Mouse (Mus musculus) thymus, adult 2 months (tissue): ENCODE measurements around the gene Hdac4. TPM values are rescaled to one million over a fixed set of nuclear protein-coding genes. Genes with fewer than 3 reads are reported as not detected.

Experiments used
- DNase-seq: peaks from one replicate; pipeline ENCODE4 v3.0.0; 2021
- H3K27ac ChIP-seq: fragments of 200-500 bp; 2 replicates; pipeline ENCODE4 v1.5.1; 2012; ENCODE audit warnings: low read length, control low read depth; ENCODE audit not compliant: control insufficient read depth, insufficient read depth
- H3K27me3 ChIP-seq: fragments of 200-500 bp; 2 replicates; pipeline ENCODE4 v1.6.1; 2012; ENCODE audit warnings: mild to moderate bottlenecking, low read length, moderate library complexity, mixed read lengths; ENCODE audit not compliant: control insufficient read depth, insufficient read depth
- H3K36me3 ChIP-seq: fragments of 200-500 bp; 2 replicates; pipeline ENCODE4 v1.6.1; 2012; ENCODE audit warnings: mild to moderate bottlenecking, low read length, moderate library complexity; ENCODE audit not compliant: control insufficient read depth, insufficient read depth
- H3K4me1 ChIP-seq: fragments of 200-500 bp; replicated peaks from 2 replicates; pipeline ENCODE4 v1.6.1; 2012; ENCODE audit warnings: low read length; ENCODE audit not compliant: control insufficient read depth, insufficient read depth
- H3K4me3 ChIP-seq: fragments of 200-500 bp; 2 replicates; pipeline ENCODE4 v1.5.1; 2012; ENCODE audit warnings: mild to moderate bottlenecking, low read length, control low read depth, moderate library complexity; ENCODE audit not compliant: control insufficient read depth, insufficient read depth
- CTCF ChIP-seq: fragments of 200-500 bp; IDR thresholded peaks from 2 replicates; pipeline ENCODE4 v1.5.1; 2012; ENCODE audit warnings: mild to moderate bottlenecking, control low read depth, low read length, moderate library complexity, borderline replicate concordance; ENCODE audit not compliant: control insufficient read depth, poor library complexity, insufficient read depth; ENCODE audit errors: extremely low read depth
- POLR2A ChIP-seq: fragments of 200-500 bp; IDR thresholded peaks from 2 replicates; pipeline ENCODE4 v1.6.1; 2012; ENCODE audit warnings: mild to moderate bottlenecking, low read length, control low read depth, moderate library complexity; ENCODE audit not compliant: control insufficient read depth, poor library complexity, insufficient read depth; ENCODE audit errors: extremely low read depth
- WGBS: fragments of 180-500 bp; shearing (Covaris S2); methylation state at CpG from one replicate; pipeline ENCODE4 v1.1.7; 2018; 5-methylcytosine and 5-hydroxymethylcytosine counted together
- polyA plus RNA-seq: library from polyadenylated mRNA; depleted of rRNA; stranded (reverse); fragments of >200 nt; gene quantifications from 2 replicates; pipeline ENCODE4 v1.2.3, GENCODE M21; 2012

The Hdac4 gene
- polyA plus RNA-seq, 1 experiment = 33.2 TPM

- Histone ChIP-seq H3K4me3 (no peak overlapping the region), H3K27me3 (no peaks in the 10 kb centered on the region), H3K27ac (no peak overlapping the region), H3K4me1 (no peaks in the 10 kb centered on the region), H3K36me3 (no peaks in the 10 kb centered on the region)
- 67% methylated on average over 7 of the region's 7 CpGs for WGBS
- no peak for DNase-seq
- TF ChIP-seq CTCF (no peak), POLR2A (no peak)
These were observed 158.5 kb downstream of the Hdac4 start for GRCm38 (mm10) chr1:92037039-92037438.

DNA sequence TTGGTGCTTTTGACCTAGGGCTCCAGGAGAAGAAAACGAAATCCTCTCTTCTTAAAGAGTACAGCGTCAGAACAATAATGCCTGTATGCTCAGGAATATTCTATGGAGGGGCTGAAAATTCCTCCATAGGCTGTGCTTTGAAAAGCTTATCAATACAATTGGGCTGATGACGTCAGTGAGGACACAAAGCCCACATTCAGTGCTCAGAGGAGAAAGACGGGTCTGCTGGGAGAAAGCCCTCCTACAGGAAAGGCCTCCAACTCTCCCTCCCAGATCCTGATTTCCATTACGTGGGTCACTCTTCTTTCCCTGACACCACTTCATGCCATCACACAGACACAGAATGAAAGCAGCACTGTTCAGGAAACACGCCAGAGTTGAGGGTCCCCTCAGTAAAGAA is 159.7 kb downstream of the Hdac4 start:
- DNase-seq = no peak
- Histone ChIP-seq H3K4me3 (no peak overlapping the region), H3K27ac (no peak overlapping the region), H3K36me3 (no peaks in the 10 kb centered on the region), H3K27me3 (no peaks in the 10 kb centered on the region), H3K4me1 (no peaks in the 10 kb centered on the region)
- WGBS = 98% methylated on average over 6 of the region's 6 CpGs
- TF ChIP-seq CTCF = no peak

DNA sequence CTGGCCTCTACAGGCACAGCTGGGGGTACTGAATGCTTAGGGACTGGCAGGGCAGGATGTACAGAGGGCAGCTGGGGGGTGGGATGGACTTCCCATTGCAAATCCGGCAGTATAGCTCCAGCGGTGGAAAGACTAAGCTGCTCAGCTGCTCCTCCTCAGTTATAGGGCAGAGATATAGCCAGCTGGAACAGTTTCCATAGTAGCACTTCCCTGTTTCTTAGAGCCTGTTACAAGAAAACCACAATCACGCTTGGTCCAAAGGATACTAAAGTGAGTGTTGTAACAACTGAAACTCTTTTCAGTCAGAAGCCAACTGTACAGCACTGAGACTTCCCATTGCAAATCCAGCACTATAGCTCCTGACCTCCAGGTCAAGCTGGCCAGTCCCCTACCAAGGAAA is 161.3 kb downstream of the Hdac4 start:
- no peak for DNase-seq
- TF ChIP-seq POLR2A (no peak), CTCF (no peak)

DNA sequence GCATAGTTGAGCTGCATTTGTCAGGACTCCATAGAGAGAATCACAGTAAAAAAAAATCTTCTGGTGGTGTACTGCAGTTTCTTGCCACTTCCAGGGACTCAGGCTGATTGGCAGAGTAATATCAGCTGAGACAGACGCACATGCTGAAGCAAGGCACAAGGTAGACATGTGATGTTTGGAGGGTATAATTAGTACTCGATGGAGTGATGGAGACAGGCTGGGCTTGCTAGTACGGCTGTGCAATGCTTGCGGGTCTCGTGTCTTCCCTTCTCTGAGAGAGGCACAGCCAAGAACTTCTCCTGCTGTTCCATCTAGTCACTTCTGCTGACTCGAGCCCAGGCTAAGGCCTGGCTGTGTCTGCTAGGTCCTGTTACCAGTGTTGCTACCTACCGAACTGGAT is 162.0 kb downstream of the Hdac4 start:
- TF ChIP-seq CTCF (no peak), POLR2A (no peak)
- WGBS = 91% methylated on average over 7 of the region's 7 CpGs
- Histone ChIP-seq H3K4me1 (no peaks in the 10 kb centered on the region), H3K4me3 (no peak overlapping the region), H3K27ac (no peak overlapping the region), H3K27me3 (no peaks in the 10 kb centered on the region), H3K36me3 (no peaks in the 10 kb centered on the region)
- DNase-seq = no peak

More for the DNA sequence above, 161.3 kb downstream of the Hdac4 start:
- no peak overlapping the region for H3K4me3 ChIP-seq
- H3K4me1 ChIP-seq = no peaks in the 10 kb centered on the region
- H3K27ac ChIP-seq = no peak overlapping the region
- H3K36me3 ChIP-seq = no peaks in the 10 kb centered on the region
- WGBS = 83% methylated on average over 3 of the region's 3 CpGs
- H3K27me3 ChIP-seq = no peaks in the 10 kb centered on the region

DNA sequence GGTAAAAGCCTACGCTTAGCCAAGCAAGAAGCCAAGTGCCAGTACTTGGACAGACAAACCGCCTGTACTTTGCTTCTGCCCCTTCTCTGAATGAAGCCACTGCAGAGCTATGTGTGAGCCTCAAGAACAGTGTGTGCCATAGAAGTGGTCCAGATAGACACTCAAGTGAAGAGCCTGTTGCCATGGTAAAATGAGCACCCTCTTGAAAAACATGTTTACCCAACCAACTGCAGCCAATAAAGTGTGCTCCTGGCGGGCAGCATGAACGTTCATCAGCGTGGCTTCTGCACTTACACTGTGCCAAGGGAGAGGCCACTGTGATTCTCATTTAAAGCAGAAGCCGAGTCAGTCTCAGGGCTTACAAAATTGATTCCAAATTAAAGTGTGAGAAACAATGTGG is 165.0 kb downstream of the Hdac4 start:
- no peak overlapping the region for H3K27ac ChIP-seq
- TF ChIP-seq CTCF (no peak), POLR2A (no peak)
- DNase-seq = no peak
- 94% methylated on average over 6 of the region's 6 CpGs for WGBS
- H3K4me3 ChIP-seq = no peak overlapping the region
- no peaks in the 10 kb centered on the region for H3K4me1 ChIP-seq
- no peaks in the 10 kb centered on the region for H3K36me3 ChIP-seq
- no peaks in the 10 kb centered on the region for H3K27me3 ChIP-seq

GRCm38 (mm10) chr1:92028158-92028557 is 167.3 kb downstream of the Hdac4 start:
- Histone ChIP-seq H3K4me1 (no peaks in the 10 kb centered on the region), H3K27me3 (no peaks in the 10 kb centered on the region), H3K4me3 (no peak overlapping the region), H3K36me3 (no peaks in the 10 kb centered on the region), H3K27ac (no peak overlapping the region)
- DNase-seq = no peak
- no peak for TF ChIP-seq CTCF
- no peak for TF ChIP-seq POLR2A
- 85% methylated on average over 2 of the region's 2 CpGs for WGBS

- no peaks in the 10 kb centered on the region for H3K27me3 ChIP-seq
- 92% methylated on average over 3 of the region's 3 CpGs for WGBS
- H3K36me3 ChIP-seq = no peaks in the 10 kb centered on the region
- H3K27ac ChIP-seq = no peak overlapping the region
- no peaks in the 10 kb centered on the region for H3K4me1 ChIP-seq
- H3K4me3 ChIP-seq = no peak overlapping the region
- TF ChIP-seq POLR2A (no peak), CTCF (no peak)
- no peak for DNase-seq
These were observed 169.1 kb downstream of the Hdac4 start for GRCm38 (mm10) chr1:92026351-92026750.
